Mouse (Mus musculus) embryo, embryonic 11 days (tissue): ENCODE data around the gene Cadm1.

Experiments
- DNase-seq: peaks from one replicate; pipeline ENCODE4 v3.0.0-alpha.2; 2015

Cadm1 gene

DNA sequence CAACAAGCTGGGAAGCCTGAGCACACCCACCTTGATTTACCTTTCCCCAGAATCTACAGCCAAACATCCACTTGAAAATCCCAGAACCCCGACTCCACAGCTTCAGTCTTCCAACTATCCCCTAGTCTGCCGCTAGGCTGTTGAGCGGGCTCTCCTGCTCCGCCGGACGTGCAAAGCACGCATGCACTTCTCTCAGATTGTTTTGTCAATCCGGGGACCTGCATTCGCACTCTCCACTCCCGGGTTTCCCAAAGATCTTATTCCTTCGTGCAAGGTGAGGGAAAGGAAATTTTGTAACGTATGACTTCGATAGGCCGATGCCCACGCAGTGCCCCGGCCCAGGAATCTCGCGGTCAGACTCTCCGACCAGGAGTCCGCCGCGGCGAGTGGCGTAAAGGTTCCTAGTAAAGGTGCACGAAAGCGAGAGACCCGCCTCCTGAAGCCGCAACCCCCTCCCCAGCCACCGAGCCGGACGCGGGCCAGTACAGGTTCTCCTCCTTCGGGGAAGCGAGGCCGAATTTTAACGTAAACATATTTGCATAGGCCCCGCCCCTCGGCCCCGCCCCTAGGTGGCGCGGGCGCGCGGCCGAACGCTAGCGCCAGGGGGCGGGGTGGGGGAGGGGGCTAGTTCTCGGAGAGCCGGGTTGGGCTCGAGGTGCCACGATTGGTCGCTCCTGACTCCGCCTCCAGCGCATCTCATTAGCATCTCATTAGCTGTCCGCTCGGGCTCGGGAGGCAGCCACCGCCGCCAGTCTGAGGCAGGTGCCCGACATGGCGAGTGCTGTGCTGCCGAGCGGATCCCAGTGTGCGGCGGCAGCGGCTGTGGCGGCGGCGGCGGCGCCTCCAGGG lies at the start of gene Cadm1:
Gene Cadm1, plus strand, starts transcription at position 572 of the 849 bp plus-strand sequence.
- DNase-seq, result peak; percentile 99

- DNase-seq, result no peak
Observed at GRCm38 (mm10) chr9:47484506-47484905, 45.5 kb upstream of the Cadm1 start.

- no peak for DNase-seq
Observed at GRCm38 (mm10) chr9:47485186-47485585, 44.8 kb upstream of the Cadm1 start.

- DNase-seq, result no peak
Observed at GRCm38 (mm10) chr9:47499761-47500160, 30.2 kb upstream of the Cadm1 start.

DNA sequence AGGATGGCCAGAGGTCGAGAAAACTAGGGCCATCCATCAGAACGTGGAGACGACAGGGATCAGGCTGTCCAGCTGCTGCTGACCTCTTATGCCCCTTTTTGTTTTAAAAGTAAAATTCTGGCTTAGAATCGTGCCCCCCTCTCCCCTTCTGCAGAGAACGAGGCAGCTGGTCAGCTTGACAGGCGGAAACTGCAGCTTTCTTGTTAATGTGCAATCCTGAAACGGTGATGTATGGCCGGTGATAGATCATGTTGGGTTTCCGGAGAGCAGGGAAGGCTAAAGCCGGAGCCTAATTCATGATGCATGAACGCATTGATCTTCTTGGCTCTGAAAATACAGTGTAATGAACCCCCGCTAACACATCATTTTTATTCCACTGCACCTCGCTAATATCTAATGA lies 24.0 kb upstream of the Cadm1 start:
- peak; percentile 62 for DNase-seq

DNA sequence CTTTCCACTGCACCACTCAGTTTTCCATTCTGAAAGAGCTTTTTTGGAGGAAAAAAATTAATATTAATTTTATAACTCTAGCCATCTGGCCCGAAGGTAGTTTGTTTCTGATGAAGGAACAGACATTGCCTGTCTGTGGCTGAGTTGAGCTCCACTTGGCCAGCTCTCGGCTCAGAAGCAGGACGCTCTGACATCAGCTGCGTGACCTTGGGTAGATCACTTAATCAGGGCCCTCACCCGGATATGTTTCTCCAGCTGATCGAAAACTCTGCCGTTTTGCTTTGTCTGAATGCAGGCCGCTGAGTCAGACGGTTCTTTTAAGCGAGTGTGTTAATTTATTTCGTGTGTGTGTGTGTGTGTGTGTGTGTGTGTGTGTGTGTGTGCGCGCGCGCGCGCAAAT lies 23.1 kb upstream of the Cadm1 start:
- no peak for DNase-seq

GRCm38 (mm10) chr9:47508109-47508508 lies 21.9 kb upstream of the Cadm1 start:
- DNase-seq, result no peak

- no peak for DNase-seq
Observed at GRCm38 (mm10) chr9:47512521-47512920, 17.5 kb upstream of the Cadm1 start.

- DNase-seq, result no peak
Observed at GRCm38 (mm10) chr9:47514318-47514717, 15.7 kb upstream of the Cadm1 start.

DNA sequence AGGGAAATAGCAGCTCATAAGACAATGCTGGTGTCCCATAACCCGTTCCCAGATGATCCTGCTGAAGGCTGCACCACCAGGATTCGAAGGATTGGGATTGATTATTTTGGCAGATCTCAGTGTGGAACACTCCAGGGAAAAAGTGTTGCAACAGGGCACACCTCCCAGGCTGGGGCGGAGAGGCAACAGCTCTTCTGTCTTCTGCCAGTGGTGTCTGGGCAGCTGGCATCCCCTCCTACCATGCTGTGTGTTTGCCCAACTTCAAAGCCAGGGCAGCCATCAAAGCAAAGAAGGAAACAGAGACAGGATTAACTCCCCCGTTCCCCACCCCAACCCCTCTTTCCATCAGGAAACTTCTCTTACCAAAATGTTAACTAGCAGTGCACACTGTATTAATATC lies 13.7 kb upstream of the Cadm1 start:
- DNase-seq, result no peak

DNA sequence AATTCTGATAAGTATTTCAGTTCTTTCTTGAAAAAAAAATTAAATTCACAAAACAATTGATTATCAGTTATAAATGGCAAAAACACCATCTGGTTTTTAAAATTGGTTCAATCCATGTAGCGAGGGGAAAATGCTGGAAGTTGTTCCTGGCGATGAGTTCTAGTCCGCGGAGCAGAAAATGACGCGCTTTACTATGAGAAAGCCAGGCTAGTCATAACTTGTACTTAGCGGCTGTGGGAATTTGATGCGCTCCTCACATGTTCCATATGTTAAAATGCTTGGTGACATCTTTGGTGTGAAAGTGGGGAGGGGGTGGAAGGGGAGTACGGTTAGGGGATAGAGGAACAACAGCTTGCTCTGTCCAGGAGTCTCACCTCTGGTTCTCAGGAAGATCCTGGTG lies 2.7 kb upstream of the Cadm1 start:
- no peak for DNase-seq

GRCm38 (mm10) chr9:47527741-47528140 lies 2.2 kb upstream of the Cadm1 start:
- DNase-seq, result no peak

GRCm38 (mm10) chr9:47529182-47529581 lies 791 bp upstream of the Cadm1 start:
- DNase-seq, result peak; percentile 18

DNA sequence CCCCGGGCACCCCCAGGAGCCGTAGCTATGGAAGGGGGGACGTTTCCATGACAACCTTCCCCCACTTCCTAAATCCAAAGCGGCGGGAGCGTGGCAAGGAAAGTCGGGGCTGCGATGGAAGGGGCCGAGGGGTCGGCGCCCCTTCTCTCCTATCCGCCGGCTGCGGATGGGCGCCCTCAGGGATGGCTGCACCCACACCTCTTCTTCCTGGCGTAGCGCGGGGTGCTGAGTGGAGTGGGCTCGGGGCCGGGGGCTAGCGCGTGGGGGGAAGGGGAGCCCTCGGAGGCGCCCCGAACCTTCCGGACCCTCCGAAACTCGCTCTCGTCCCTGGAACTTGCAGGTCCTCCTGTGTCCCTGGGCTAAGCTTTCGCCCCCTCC lies 560 bp downstream of the Cadm1 start:
- DNase-seq, result no peak

- peak; percentile 77 for DNase-seq
Observed at GRCm38 (mm10) chr9:47530922-47531850, 1.2 kb downstream of the Cadm1 start.

- peak; percentile 65 for DNase-seq
Observed at GRCm38 (mm10) chr9:47532215-47532865, 2.4 kb downstream of the Cadm1 start.

GRCm38 (mm10) chr9:47533461-47533860 lies 3.5 kb downstream of the Cadm1 start:
- peak; percentile 28 for DNase-seq

DNA sequence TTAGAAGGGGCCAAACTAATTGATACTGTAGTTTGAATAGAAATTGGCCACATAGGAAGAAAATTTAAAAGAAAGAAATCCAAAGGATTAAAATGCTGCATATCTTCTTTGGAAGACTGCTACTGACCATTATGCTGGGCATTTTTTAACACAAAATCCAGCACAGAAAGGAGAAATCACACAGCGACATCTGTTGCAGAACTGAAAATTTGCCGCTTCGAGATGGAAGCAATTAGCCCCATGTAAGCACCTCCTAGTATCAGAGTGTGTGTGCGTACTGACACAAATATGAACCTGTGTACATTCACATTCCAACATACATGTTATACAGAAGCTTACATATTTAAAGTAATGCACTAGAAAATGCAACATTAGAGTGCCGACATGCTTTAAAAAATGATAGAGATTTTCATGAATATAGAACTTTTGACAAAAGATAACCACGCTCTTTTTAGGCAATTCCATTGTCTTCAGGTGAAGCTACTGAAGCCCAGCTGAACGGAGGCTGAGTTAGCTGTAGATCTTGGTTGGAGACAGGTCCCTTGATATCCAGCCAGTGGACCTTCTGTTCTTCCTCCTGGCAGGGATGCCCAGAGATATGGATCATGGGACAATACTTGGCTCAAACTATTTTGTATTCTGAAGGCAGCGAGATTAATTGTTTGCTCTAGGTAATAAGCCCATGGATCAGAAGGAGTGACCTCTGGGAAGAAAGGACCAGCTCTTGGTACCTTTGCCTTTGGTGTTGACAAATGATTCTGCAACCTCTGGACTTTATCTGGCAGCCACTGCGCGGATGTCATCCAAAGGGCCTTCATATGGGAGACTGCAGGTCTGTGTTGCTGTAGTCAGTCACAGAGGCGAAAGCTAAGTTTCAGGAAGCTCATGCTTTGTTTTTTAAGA lies 4.9 kb downstream of the Cadm1 start:
- DNase-seq, result no peak

- DNase-seq, result no peak
Observed at GRCm38 (mm10) chr9:47545245-47545644, 15.3 kb downstream of the Cadm1 start.

GRCm38 (mm10) chr9:47545667-47546066 lies 15.7 kb downstream of the Cadm1 start:
- peak; percentile 30 for DNase-seq

GRCm38 (mm10) chr9:47548402-47548801 lies 18.4 kb downstream of the Cadm1 start:
- DNase-seq, result no peak

- no peak for DNase-seq
Observed at GRCm38 (mm10) chr9:47548916-47549315, 18.9 kb downstream of the Cadm1 start.
